Mouse (Mus musculus) neural tube, embryonic 15.5 days (tissue): ENCODE data around the gene Fam107a. TPM values are rescaled to one million over a fixed set of nuclear protein-coding genes. Genes with fewer than 3 reads are reported as not detected.
A peak's percentile ranks its signal among the peaks of the same experiment; 100 is the strongest.
"Not testable (repeated sequence)": the region's sequence is repeated elsewhere in the genome, so short reads cannot be mapped to it uniquely, and the experiment has no call there.

Experiments used
- ATAC-seq: fragments of 200-750 bp; cut with Nextera tagmentation; 2 replicates; pipeline ENCODE4 v1.8.0; 2017; ENCODE audit warnings: mild to moderate bottlenecking, moderate TSS enrichment, moderate library complexity; ENCODE audit not compliant: low FRiP score
- H3K27ac ChIP-seq: fragments of 300-500 bp; sonication (generic); replicated peaks from 2 replicates; pipeline ENCODE4 v1.5.1; 2015; ENCODE audit warnings: mild to moderate bottlenecking, inconsistent platforms
- H3K27me3 ChIP-seq: fragments of 300-500 bp; sonication (generic); replicated peaks from 2 replicates; pipeline ENCODE4 v1.6.1; 2015; ENCODE audit warnings: inconsistent platforms
- H3K36me3 ChIP-seq: fragments of 300-500 bp; sonication (generic); 2 replicates; pipeline ENCODE4 v1.6.1; 2015; ENCODE audit warnings: inconsistent platforms
- H3K4me1 ChIP-seq: fragments of 300-500 bp; sonication (generic); 2 replicates; pipeline ENCODE4 v1.6.1; 2015; ENCODE audit warnings: inconsistent platforms
- H3K4me2 ChIP-seq: fragments of 300-500 bp; sonication (generic); 2 replicates; pipeline ENCODE4 v1.6.1; 2015; ENCODE audit warnings: inconsistent platforms, mild to moderate bottlenecking, moderate library complexity
- H3K4me3 ChIP-seq: fragments of 300-500 bp; sonication (generic); replicated peaks from 2 replicates; pipeline ENCODE4 v1.5.1; 2015; ENCODE audit warnings: mild to moderate bottlenecking, inconsistent platforms
- H3K9ac ChIP-seq: fragments of 300-500 bp; sonication (generic); replicated peaks from 2 replicates; pipeline ENCODE4 v1.6.1; 2015; ENCODE audit warnings: mild to moderate bottlenecking, inconsistent platforms
- H3K9me3 ChIP-seq: fragments of 300-500 bp; sonication (generic); replicated peaks from 2 replicates; pipeline ENCODE4 v1.6.1; 2016; ENCODE audit warnings: inconsistent platforms
- WGBS: fragments of 180-500 bp; shearing (Covaris S2); methylation state at CpG from one replicate; pipeline ENCODE4 v1.1.7; 2015; ENCODE audit warnings: mixed read lengths; 5-methylcytosine and 5-hydroxymethylcytosine counted together
- polyA plus RNA-seq: library from polyadenylated mRNA; unstranded; fragments of >200 nt; fragmentation: Nextera tagmentation; extraction: Ambion mirVana; gene quantifications from 2 replicates; pipeline ENCODE4 v1.2.1, GENCODE M21; 2015

Gene Fam107a
- polyA plus RNA-seq, 1 experiment from 2014 or later = 0.44 TPM

DNA sequence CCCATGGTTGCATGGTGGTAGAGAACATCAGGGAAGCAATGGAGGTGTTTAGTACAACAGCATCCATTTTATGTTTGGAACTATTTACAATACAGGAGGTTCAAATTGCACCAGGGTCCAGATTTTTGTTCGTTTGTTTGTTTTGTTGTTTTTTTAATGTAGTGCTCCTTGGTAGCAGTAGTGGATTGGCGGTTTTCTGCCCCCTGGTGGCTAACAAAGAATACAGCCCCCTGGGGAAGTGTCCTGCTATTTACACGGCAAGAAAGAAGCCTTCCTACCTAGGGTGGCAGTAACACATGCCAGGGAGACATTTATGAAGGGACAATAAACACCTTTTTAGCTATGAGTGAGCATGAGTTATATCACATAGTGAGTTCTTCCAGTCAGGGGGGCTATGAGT is 3.3 kb downstream of the Fam107a start:
- no peaks in the 10 kb centered on the region for H3K36me3 ChIP-seq
- 13% methylated on average over 3 of the region's 3 CpGs for WGBS
- peaks cover 50% of the 10 kb centered on the region for H3K27me3 ChIP-seq
- H3K9me3 ChIP-seq = no peaks in the 10 kb centered on the region
- no peak for ATAC-seq
- H3K9ac ChIP-seq = no peak overlapping the region
- no peak overlapping the region for H3K4me2 ChIP-seq
- no peak overlapping the region for H3K4me3 ChIP-seq
- peaks cover 22% of the 10 kb centered on the region for H3K4me1 ChIP-seq
- no peak overlapping the region for H3K27ac ChIP-seq

DNA sequence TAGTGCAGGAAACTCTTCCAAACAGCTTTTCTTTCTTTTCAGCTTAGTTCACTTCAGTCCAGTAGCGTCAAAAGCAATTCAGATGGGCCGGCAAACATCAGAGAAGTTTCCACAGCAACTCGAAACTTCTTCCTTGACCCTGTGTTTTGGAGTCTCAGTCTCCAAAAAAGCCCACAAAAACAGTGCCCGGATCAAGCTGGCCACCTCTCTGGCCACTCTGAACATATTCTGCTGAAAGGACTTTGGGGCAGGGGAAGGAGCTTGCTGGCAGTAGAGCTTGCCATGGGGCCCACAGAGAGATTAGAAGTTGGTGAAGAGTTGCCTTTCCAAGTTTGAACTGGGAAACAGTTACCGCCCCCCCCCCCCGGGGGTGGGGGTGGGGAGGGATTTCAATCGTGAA is 3.9 kb downstream of the Fam107a start:
- 30% methylated on average over 7 of the region's 7 CpGs for WGBS
- no peak overlapping the region for H3K4me2 ChIP-seq
- H3K4me3 ChIP-seq = no peak overlapping the region
- no peak for ATAC-seq
- peaks cover 23% of the 10 kb centered on the region for H3K4me1 ChIP-seq
- no peaks in the 10 kb centered on the region for H3K36me3 ChIP-seq
- H3K9ac ChIP-seq = no peak overlapping the region
- H3K27me3 ChIP-seq = peaks cover 45% of the 10 kb centered on the region
- no peaks in the 10 kb centered on the region for H3K9me3 ChIP-seq
- no peak overlapping the region for H3K27ac ChIP-seq

DNA sequence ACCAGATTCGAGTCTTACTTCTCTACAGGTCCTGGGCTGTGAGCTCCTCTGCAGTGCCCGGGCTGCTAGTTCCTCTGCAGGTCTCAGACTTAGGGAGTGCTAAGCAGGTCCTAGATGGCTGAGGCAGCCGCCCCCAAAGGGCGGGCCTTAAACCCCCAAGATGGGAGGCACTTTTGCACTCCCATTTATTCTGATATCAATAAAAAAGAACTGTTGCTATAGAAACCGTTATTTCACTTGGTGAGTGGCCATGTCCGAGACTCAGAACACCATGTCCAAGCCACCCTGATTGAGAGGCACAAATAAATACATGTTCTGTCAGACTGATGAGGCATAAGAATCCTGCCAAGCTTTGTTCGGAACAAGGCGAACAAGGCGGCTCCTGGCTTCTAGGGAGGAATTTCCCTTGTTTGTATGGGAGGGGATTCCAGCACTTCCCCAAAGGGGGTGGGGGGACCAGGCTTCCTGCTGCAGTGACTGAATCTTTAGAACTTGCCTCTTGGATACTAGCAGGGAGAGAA is 8.1 kb downstream of the Fam107a start:
- Histone ChIP-seq H3K27ac (no peak overlapping the region), H3K4me2 (peak overlapping the region; percentile 6; the same call in 1 of the 2 replicates)

DNA sequence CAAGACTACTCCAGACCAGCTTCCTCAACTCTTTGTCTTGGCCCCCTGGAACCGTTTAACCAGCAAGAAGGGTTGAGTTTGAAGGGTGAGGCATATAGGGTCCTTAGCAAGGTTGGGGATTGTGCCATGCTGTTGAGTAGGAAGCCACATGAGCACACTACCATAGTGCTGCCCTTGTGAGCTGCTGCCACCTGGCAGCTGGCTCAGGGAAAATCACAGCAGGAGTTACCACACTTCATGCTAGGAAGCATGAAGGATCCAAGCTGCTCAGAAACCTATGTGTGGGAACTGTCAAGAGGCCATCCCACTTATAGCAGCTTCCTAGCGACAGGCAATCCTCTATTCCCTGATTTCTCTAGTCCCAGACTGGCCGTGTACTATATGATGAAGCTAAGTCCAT is 9.2 kb downstream of the Fam107a start:
- 0 out of 2 replicates have a peak, but pooled peaks cover 10% of the 10 kb centered on the region for H3K27me3 ChIP-seq
- H3K9me3 ChIP-seq = no peaks in the 10 kb centered on the region
- no peak for ATAC-seq
- H3K4me3 ChIP-seq = no peak overlapping the region
- H3K9ac ChIP-seq = no peak overlapping the region
- no peak overlapping the region for H3K27ac ChIP-seq
- no peak overlapping the region for H3K4me2 ChIP-seq
- WGBS = 67% methylated on average over 3 of the region's 3 CpGs
- 0 out of 2 replicates have a peak, but pooled peaks cover 7% of the 10 kb centered on the region for H3K4me1 ChIP-seq
- H3K36me3 ChIP-seq = no peaks in the 10 kb centered on the region

More for the DNA sequence above, 8.1 kb downstream of the Fam107a start:
- Histone ChIP-seq H3K36me3 (no peaks in the 10 kb centered on the region), H3K4me1 (0 out of 2 replicates have a peak, but pooled peaks cover 7% of the 10 kb centered on the region), H3K4me3 (no peak overlapping the region), H3K27me3 (peaks cover 12% of the 10 kb centered on the region), H3K9me3 (no peaks in the 10 kb centered on the region), H3K9ac (no peak overlapping the region)
- ATAC-seq = no peak
- WGBS = 13% methylated on average over 9 of the region's 9 CpGs

DNA sequence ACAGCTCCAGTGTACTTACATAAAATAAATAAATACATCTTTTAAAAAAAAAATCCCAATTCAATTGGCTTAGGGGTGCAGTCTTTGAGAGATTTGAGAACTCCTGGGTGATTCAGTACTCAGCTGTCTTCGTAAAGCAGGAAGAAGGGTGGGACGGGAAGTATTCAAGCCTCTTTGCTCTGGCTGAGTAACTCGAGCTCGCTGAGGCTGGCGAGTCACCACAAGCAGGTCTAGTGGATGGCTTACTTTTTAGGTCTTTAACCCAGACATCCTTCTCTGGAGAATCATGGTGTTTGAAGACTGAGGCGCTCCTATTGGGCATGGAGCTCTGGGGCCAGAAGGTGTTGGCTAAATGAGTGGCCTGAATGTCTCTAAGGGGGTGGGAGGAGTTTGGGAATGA is 10.9 kb downstream of the Fam107a start:
- no peaks in the 10 kb centered on the region for H3K36me3 ChIP-seq
- H3K4me3 ChIP-seq = no peak overlapping the region
- no peak for ATAC-seq
- 85% methylated on average over 6 of the region's 6 CpGs for WGBS
- 0 out of 2 replicates have a peak, but pooled peaks cover 7% of the 10 kb centered on the region for H3K27me3 ChIP-seq
- H3K4me2 ChIP-seq = no peak overlapping the region
- H3K9me3 ChIP-seq = no peaks in the 10 kb centered on the region
- H3K27ac ChIP-seq = no peak overlapping the region
- H3K9ac ChIP-seq = no peak overlapping the region
- H3K4me1 ChIP-seq = 0 out of 2 replicates have a peak, but pooled peaks cover 7% of the 10 kb centered on the region

DNA sequence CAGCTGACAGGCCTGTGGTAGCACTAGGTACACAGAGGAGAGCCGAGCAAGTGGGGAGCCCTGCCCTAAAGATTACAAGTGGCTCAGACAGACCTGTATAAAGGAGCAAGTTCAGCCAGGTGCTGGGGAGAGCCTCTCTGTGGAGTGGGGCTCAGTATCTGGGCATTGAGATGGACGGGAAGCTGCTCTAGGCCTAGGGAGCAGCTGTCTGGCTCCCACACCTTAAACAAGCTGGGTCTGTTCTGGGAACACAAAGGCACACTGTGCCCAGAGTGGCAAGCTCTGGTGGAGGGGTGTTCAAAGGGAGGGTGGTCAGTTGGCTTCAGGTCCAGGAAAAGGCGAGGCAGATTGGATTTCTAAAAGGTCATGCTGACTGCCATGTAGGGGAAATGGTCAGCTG is 12.8 kb downstream of the Fam107a start:
- H3K9me3 ChIP-seq = no peaks in the 10 kb centered on the region
- H3K36me3 ChIP-seq = no peaks in the 10 kb centered on the region
- no peak overlapping the region for H3K27ac ChIP-seq
- WGBS = 64% methylated on average over 3 of the region's 3 CpGs
- H3K4me1 ChIP-seq = 0 out of 2 replicates have a peak, but pooled peaks cover 6% of the 10 kb centered on the region
- ATAC-seq = no peak
- H3K4me3 ChIP-seq = no peak overlapping the region
- H3K9ac ChIP-seq = no peak overlapping the region
- H3K27me3 ChIP-seq = 0 out of 2 replicates have a peak, but pooled peaks cover 7% of the 10 kb centered on the region
- H3K4me2 ChIP-seq = no peak overlapping the region

DNA sequence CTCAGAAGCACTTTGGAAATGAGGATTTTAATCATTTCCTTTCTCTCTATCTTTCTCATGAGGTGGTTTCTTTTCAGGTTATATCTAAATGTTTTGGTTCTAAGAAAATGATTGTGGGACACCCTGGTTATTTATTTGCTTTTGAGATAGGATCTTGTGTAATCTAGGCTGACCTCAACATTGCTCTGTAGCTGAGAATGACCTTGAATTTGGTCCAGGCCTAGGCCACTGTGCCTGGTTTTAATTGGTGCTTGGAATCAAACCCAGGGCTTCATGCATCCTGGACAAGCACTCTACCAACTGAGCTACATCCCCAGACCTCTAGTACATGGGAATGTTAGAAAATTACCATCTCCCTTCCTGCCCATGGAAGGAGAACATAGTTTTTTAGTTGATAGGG is 13.7 kb downstream of the Fam107a start:
- H3K4me2 ChIP-seq = no peak overlapping the region
- no peak for ATAC-seq
- H3K4me1 ChIP-seq = no peaks in the 10 kb centered on the region
- no peak overlapping the region for H3K27ac ChIP-seq
- H3K27me3 ChIP-seq = 0 out of 2 replicates have a peak, but pooled peaks cover 7% of the 10 kb centered on the region
- no peak overlapping the region for H3K9ac ChIP-seq
- no peaks in the 10 kb centered on the region for H3K36me3 ChIP-seq
- H3K4me3 ChIP-seq = no peak overlapping the region
- no peaks in the 10 kb centered on the region for H3K9me3 ChIP-seq

DNA sequence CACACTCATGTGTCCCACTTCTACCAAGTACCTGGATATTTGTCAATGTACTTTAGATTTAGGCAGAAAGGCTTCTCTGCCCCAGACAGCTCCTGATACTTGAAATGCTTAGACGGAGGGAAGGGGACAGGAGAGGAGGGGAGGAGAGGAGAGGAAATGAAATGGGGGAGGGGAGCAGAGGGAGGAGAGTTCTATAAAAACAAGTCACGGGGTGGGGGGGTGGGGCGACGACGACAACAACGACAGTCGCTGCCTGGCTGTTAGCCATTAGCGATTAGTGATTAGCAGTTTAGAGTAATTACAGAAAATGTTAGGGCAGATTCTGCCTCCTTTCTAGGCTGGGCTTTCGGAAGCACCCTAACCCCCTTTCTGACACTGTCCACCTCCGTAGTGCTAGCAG is 15.1 kb downstream of the Fam107a start:
- Histone ChIP-seq H3K4me2 (no peak overlapping the region), H3K9ac (no peak overlapping the region), H3K27me3 (no peaks in the 10 kb centered on the region), H3K27ac (no peak overlapping the region), H3K9me3 (no peaks in the 10 kb centered on the region), H3K36me3 (no peaks in the 10 kb centered on the region), H3K4me1 (no peaks in the 10 kb centered on the region), H3K4me3 (no peak overlapping the region)
- WGBS = 10% methylated on average over 10 of the region's 10 CpGs
- ATAC-seq = no peak

DNA sequence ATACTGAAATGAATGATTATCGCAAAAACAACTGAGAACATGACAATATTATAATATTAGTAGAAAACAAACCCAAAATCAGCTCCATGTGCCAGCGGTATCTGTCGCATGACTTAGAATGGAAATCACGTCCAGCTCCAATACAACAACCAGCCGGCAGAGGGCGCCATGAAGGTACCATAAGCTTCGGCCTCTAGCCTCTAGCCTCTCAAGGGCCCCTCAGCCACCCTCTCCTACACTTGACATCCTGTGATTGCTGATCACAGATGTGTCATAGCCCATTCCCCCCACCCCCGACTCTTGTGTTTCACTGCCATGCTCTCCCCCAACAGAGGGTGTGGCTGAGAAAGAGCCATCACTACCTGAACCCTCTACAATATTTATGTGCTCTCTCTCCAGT is 17.5 kb downstream of the Fam107a start:
- 21% methylated on average over 8 of the region's 8 CpGs for WGBS
- Histone ChIP-seq H3K4me2 (no peak overlapping the region), H3K4me3 (no peak overlapping the region), H3K27me3 (no peaks in the 10 kb centered on the region), H3K27ac (no peak overlapping the region), H3K9ac (no peak overlapping the region), H3K4me1 (no peaks in the 10 kb centered on the region), H3K36me3 (no peaks in the 10 kb centered on the region), H3K9me3 (no peaks in the 10 kb centered on the region)
- no peak for ATAC-seq

DNA sequence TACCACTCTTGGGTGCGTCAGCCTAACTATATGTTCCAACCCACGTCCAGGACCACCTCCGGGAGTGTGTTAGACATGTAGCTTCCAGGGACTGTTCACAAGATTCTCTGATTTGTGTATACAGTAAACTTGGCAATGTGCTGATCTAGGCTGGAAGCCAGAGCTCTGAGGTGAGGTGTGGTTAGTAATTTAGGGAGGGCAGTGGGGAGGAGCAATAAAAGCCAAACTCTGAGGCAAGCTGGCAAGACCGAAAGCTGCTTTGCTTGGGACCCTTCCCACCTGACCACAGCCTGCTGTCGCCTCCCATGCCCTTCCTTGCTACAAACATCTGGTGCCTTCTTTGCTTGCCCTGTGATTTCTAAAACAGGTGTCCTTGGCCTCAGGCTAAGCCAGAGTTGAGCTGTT is 19.9 kb downstream of the Fam107a start:
- no peak overlapping the region for H3K27ac ChIP-seq

DNA sequence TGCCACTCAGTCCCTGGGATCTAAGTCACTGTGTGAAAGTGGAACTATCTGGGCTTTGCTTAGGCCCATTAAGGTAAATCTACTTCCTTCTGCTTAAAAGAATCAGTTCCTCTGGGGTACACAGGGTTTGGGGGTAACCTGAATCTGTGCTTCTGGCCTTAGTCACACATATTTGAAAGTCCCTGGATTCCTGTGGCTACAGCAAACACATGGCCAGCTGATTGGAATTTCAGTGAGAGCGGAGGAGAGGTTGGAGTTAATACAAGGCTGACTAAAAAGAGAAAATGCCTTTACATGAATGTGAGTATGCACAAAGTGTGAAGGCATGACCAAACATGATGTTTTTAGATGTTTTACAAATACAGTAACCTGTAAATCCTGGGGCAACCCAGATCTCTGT is 23.6 kb downstream of the Fam107a start:
- WGBS = 95% methylated on average over 1 of the region's 1 CpGs
- no peak overlapping the region for H3K4me2 ChIP-seq

More for the DNA sequence above, 19.9 kb downstream of the Fam107a start:
- Histone ChIP-seq H3K9me3 (no peaks in the 10 kb centered on the region), H3K4me1 (no peaks in the 10 kb centered on the region), H3K27me3 (no peaks in the 10 kb centered on the region), H3K9ac (no peak overlapping the region), H3K4me2 (no peak overlapping the region), H3K4me3 (no peak overlapping the region), H3K36me3 (no peaks in the 10 kb centered on the region)
- no peak for ATAC-seq
- WGBS = 78% methylated on average over 5 of the region's 5 CpGs

DNA sequence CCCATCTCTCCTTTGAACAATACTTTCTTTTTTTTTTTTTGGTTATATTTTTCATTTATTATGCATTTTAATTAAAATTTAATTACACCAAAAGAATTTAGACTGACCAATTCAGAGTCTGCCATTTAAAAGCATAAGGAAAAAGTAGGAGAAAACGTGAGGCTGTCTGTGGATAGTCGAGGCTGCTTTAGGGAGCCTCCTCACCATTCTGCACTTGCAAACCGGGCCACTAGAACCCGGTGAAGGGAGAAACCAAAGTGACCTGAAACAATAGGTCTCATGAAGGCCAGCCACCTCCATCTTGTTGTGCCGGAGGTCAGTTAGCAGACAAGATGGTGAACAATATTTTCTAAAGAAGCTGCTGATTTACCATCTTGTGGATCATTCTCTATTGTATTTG is 31.2 kb downstream of the Fam107a start:
- H3K4me2 ChIP-seq, H3K4me1 ChIP-seq, H3K27me3 ChIP-seq, H3K27ac ChIP-seq, ATAC-seq, H3K9me3 ChIP-seq, H3K36me3 ChIP-seq, H3K9ac ChIP-seq, H3K4me3 ChIP-seq: not testable (repeated sequence)
- WGBS = 85% methylated on average over 5 of the region's 5 CpGs

More for the DNA sequence above, 23.6 kb downstream of the Fam107a start:
- H3K9ac ChIP-seq = no peak overlapping the region
- H3K9me3 ChIP-seq = peaks cover 5% of the 10 kb centered on the region; the same call in 1 of the 2 replicates
- H3K27me3 ChIP-seq = no peaks in the 10 kb centered on the region
- H3K36me3 ChIP-seq = no peaks in the 10 kb centered on the region
- no peaks in the 10 kb centered on the region for H3K4me1 ChIP-seq
- no peak for ATAC-seq
- no peak overlapping the region for H3K27ac ChIP-seq
- no peak overlapping the region for H3K4me3 ChIP-seq
